Mouse (Mus musculus) common myeloid progenitor, adult 5-6 weeks (primary cell): ENCODE results near the gene Podxl2. TPM values are rescaled to one million over a fixed set of nuclear protein-coding genes. Genes with fewer than 3 reads are reported as not detected.

Source experiments
- ATAC-seq: replicated peaks from 2 replicates; pipeline ENCODE4 v1.8.0; 2016; ENCODE audit warnings: low read depth, mild to moderate bottlenecking, moderate TSS enrichment, inconsistent platforms; ENCODE audit not compliant: poor library complexity, severe bottlenecking
- total RNA-seq: library from RNA; stranded (forward); fragments of 200-1000, 187-1606 nt; gene quantifications from 2 replicates; pipeline ENCODE4 v1.2.3, GENCODE M21; 2017

Gene Podxl2
- total RNA-seq, 1 experiment from 2014 or later: 0.55 TPM

DNA sequence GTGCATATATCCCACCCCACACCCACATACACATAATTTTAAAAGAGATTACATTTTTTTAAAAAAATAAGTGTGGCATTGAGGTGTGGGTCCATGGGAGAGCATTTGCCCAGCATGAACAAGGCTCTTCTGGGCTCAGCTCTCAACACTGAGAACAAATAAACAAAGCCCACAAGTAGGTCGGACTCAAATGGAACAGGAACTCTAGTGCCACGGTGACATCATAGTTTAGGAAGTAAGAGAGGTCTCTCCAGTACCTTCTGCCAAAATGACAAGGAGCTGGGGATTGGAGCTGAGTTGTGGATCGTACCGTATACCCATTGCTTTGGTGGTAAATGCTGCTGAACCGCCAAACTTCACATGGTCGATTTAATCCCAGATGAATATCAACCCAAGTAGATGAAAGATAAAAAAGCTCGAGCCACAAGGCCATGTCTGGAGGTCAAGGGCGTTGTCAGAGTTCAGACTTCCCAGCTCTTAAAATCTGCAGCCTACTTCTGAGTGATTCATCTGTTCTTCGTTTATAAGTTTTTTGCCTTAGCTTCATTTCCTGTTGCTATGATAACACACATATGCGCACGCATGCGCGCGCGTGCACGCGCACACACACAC lies 69.8 kb downstream of the Podxl2 start:
- no peak for ATAC-seq

- ATAC-seq: peak; percentile 37; the same call in 1 of the 2 replicates
Observed at GRCm38 (mm10) chr6:88803957-88804695, 70.7 kb downstream of the Podxl2 start.

DNA sequence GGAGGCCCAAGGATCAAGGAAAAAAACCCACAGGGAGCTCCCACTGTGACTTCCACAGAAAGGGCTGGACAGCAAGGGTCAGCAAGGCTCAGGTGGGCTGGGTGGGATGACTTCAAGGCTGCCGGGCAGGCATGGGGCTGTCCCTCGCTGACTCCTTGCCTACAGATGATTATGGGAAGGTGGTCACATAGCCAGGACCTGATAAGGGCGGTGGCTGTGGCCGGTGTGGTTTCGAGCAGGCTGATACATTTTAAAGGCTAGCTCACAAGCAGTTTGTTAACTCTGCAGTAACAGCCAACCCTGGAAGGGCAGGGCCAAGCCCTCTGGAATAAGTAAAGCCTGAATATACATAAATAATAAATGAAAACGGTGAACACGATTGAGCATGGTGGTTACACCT lies 71.8 kb downstream of the Podxl2 start:
- peak; percentile 70 for ATAC-seq

- no peak for ATAC-seq
Observed at GRCm38 (mm10) chr6:88800735-88801134, 74.1 kb downstream of the Podxl2 start.

- no peak for ATAC-seq
Observed at GRCm38 (mm10) chr6:88800191-88800590, 74.7 kb downstream of the Podxl2 start.

- ATAC-seq: no peak
Observed at GRCm38 (mm10) chr6:88794561-88794971, 80.3 kb downstream of the Podxl2 start.

DNA sequence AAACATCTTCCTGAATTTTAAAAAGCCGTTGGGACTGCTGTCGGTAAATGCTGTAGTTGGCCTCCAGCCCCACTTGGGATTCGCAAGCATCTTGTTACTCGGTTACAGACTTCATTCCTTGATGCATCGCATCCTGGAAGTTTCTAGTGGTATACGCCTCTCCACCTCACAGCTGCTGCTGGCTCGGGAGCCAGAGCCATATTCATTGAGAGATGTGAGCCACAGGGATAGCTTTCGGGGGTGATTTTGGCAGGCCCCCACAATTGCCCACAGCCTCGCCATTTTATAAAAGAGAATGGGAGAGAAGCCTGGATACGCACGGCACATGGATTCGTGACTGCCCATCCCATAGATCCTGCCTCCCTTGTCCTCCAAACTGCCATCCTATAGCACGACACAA lies 81.0 kb downstream of the Podxl2 start:
- no peak for ATAC-seq

GRCm38 (mm10) chr6:88793243-88793642 lies 81.6 kb downstream of the Podxl2 start:
- no peak for ATAC-seq

Other genes with a start within 250 kb of the Podxl2 start
- gene Kbtbd12, start 237.1 kb downstream of the Podxl2 start, total RNA-seq: 0.44 and 3.3 TPM in 2 replicates
- 1.1 and 4.0 TPM in 2 replicates for gene Mgll, start 150.6 kb downstream of the Podxl2 start, total RNA-seq
- gene Abtb1, start 33.1 kb downstream of the Podxl2 start, total RNA-seq: 20.7 and 46.4 TPM in 2 replicates
- 188 TPM in 2 replicates for gene Mcm2, start 23.7 kb upstream of the Podxl2 start, total RNA-seq
- 27.9 and 32.5 TPM in 2 replicates for gene Tpra1, start 27.2 kb upstream of the Podxl2 start, total RNA-seq